Mouse (Mus musculus) cortical plate, adult 2 months (tissue): ENCODE measurements at regions not wholly inside any gene's neighbourhood (a gene's known extent, or its start where the extent isn't known, plus 50 kb on each side); places are given as distances from the start of the nearest gene placed in this dataset.

ENCODE experiments used
- CTCF ChIP-seq: fragments of 200-500 bp; IDR thresholded peaks from 2 replicates; pipeline ENCODE4 v1.5.1; 2011; ENCODE audit warnings: mild to moderate bottlenecking, control low read depth, low read length; ENCODE audit not compliant: insufficient read depth; ENCODE audit errors: extremely low read depth
- POLR2A ChIP-seq: fragments of 200-500 bp; IDR thresholded peaks from 2 replicates; pipeline ENCODE4 v1.6.1; 2011; ENCODE audit warnings: mild to moderate bottlenecking, low read length, control low read depth; ENCODE audit not compliant: insufficient read depth; ENCODE audit errors: extremely low read depth

DNA sequence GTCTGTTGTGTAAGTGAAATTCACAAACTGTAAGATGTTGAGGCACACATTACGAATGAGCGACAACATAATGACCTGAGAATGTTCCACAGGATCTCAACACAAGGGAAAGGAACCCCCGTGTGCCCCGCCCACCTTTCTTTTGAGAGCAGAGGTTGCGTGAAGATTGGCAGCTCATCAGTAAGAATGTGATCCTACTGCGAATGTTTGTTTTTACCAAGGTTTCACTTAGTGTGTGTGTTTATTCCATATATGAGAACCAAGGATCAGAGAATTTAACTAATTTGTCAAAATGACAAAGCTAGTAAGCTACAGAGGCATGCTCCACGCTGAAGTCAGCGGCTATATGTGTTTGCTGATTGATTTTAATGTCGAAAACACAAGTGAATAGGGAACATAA, 321.5 kb upstream of the Zeb2 start:
- TF ChIP-seq CTCF (no peak), POLR2A (no peak)
